In genomic region chr13:95665644-95666356, GRCm38 (mm10) we compare ENCODE assay signal across 22 mouse cellular contexts. TPM values are rescaled to one million over a fixed set of nuclear protein-coding genes. Genes with fewer than 3 reads are reported as not detected.
DNase-seq lines count a peak whose midpoint lies in the region; ATAC-seq and TF ChIP-seq lines count a peak whose summit lies in the region.
"Had no signal": no experiment of that assay in that cellular context is flagged by ENCODE, and none has a peak within 500 bp of the region (broad histone marks: within the 10 kb centered on the region; RNA-seq: fewer than 3 reads in every experiment).

No protein-coding gene starts in this region.

- H3K27ac ChIP-seq in forebrain, postnatal 0 days (ENCODE audit: low read depth, low read length), result peak overlapping the region; percentile 50
- H3K27ac ChIP-seq: embryonic facial prominence, embryonic 15.5 days; heart, adult 2 months; heart, embryonic 15.5 days; hindbrain, embryonic 13.5 days; intestine, embryonic 15.5 days had no signal

- DNase-seq in heart, adult 11 months, result peak; percentile 84
- no peak for DNase-seq in heart, postnatal 36 days
- peak; percentile 13 to 21 for DNase-seq in layer of hippocampus, adult 8-10 months (ENCODE audit: low spot score in 2 of 2)
- no peak for DNase-seq in layer of hippocampus, adult 9-10 months (ENCODE audit: low spot score)
- peak; percentile 80 for DNase-seq in brain, embryonic 14.5 days (ENCODE audit: low read depth)
- DNase-seq in forebrain, postnatal 0 days, result peak; percentile 38
- no peak for DNase-seq in gastrocnemius, postnatal 10 days
- no peak for DNase-seq in urinary bladder, adult 18-20 months (ENCODE audit: low spot score in 2 of 2)
- DNase-seq: adrenal gland, adult 2 months; adrenal gland, postnatal 25 days; cerebellum, adult 11 months; cerebellum, adult 8-10 months; cerebellum, postnatal 14 days; embryo, embryonic 11 days; heart, adult 2 months; heart, postnatal 14 days had no signal

- no peak overlapping the region for H3K4me3 ChIP-seq in forebrain, postnatal 0 days (ENCODE audit: low read depth, low read length)
- H3K4me3 ChIP-seq: embryonic facial prominence, embryonic 15.5 days; heart, adult 2 months; heart, embryonic 15.5 days; hindbrain, embryonic 13.5 days; intestine, embryonic 15.5 days had no signal

- H3K4me1 ChIP-seq in forebrain, postnatal 0 days (ENCODE audit: insufficient read depth), result no peaks in the 10 kb centered on the region
- H3K4me1 ChIP-seq: embryonic facial prominence, embryonic 15.5 days; heart, embryonic 15.5 days; hindbrain, embryonic 13.5 days; intestine, embryonic 15.5 days had no signal

- no peaks in the 10 kb centered on the region for H3K9me3 ChIP-seq in forebrain, postnatal 0 days (ENCODE audit: low read length)
- H3K9me3 ChIP-seq: embryonic facial prominence, embryonic 15.5 days; heart, embryonic 15.5 days; hindbrain, embryonic 13.5 days; intestine, embryonic 15.5 days had no signal

- TF ChIP-seq CTCF in brain, embryonic 14.5 days (IDR thresholded peaks at IDR 0.05; ENCODE audit: borderline replicate concordance, extremely low read depth, insufficient read depth, insufficient read length), result no peak
- no peak for TF ChIP-seq CTCF in forebrain, postnatal 0 days (IDR thresholded peaks at IDR 0.05; ENCODE audit: low read depth)

- H3K27me3 ChIP-seq in forebrain, postnatal 0 days (ENCODE audit: insufficient read depth, low read length), result no peaks in the 10 kb centered on the region
- H3K27me3 ChIP-seq: embryonic facial prominence, embryonic 15.5 days; heart, embryonic 15.5 days; hindbrain, embryonic 13.5 days; intestine, embryonic 15.5 days had no signal

- no peaks in the 10 kb centered on the region for H3K36me3 ChIP-seq in forebrain, postnatal 0 days (ENCODE audit: insufficient read depth)
- H3K36me3 ChIP-seq: heart, embryonic 15.5 days had no signal

- 63% methylated on average over 13 of the region's 13 CpGs for WGBS in forebrain, postnatal 0 days

- peak; percentile 66 for ATAC-seq in forebrain, postnatal 0 days
- ATAC-seq: intestine, embryonic 15.5 days had no signal

- intact Hi-C loops in heart, postnatal 36 days (cut with DNase I), result loop anchor here (2.0 to 5.0 kb wide), 3 partner anchors 47 to 273 kb away; partner anchors contain the start of gene F2r

- H3K4me2 ChIP-seq in forebrain, postnatal 0 days (ENCODE audit: low read depth), result no peak overlapping the region
- H3K4me2 ChIP-seq: embryonic facial prominence, embryonic 15.5 days; heart, embryonic 11.5 days; heart, embryonic 15.5 days; hindbrain, embryonic 13.5 days; intestine, embryonic 15.5 days had no signal

- TF ChIP-seq POLR2A in brain, embryonic 14.5 days (IDR thresholded peaks at IDR 0.05; ENCODE audit: borderline replicate concordance, extremely low read depth, insufficient read depth, insufficient read length, poor library complexity, severe bottlenecking), result no peak

- no peak overlapping the region for H3K9ac ChIP-seq in forebrain, postnatal 0 days
- H3K9ac ChIP-seq: embryonic facial prominence, embryonic 15.5 days; heart, embryonic 15.5 days; hindbrain, embryonic 13.5 days; intestine, embryonic 15.5 days had no signal

RNA-seq across cellular contexts. Expression of gene F2rl2, which starts 30.9 kb away (rescaled TPM):
- under 1 TPM in 1 of 2 experiments, not detected in 1; 0.11 TPM for total RNA-seq in heart, postnatal 36 days (2021)
- total RNA-seq in layer of hippocampus, adult 8-10 months (2022), result under 1 TPM; 0.34 to 0.55 (median 0.49) TPM
- polyA plus RNA-seq in brain, embryonic 14.5 days (2012; rRNA removed), result 0.53 and 0.88 TPM in 2 replicates
- 0.10 and 1.1 TPM in 2 replicates for total RNA-seq in forebrain, postnatal 0 days (2014; rRNA removed)
- 0.38 and 0.39 TPM in 2 replicates for polyA plus RNA-seq in forebrain, postnatal 0 days (2015; fragmentation: Nextera tagmentation; extraction: Ambion mirVana)
- total RNA-seq in gastrocnemius, postnatal 10 days (2021), result under 1 TPM in 1 of 2 experiments, not detected in 1; 0.16 TPM
- total RNA-seq: adrenal gland, postnatal 25 days; gastrocnemius, adult 8-10 months had no signal

RNA-seq across cellular contexts. Expression of gene F2r, which starts 47.5 kb away (rescaled TPM):
- total RNA-seq in heart, postnatal 36 days (2021), result 10 to 100 TPM; 20.0 to 25.3 TPM
- total RNA-seq in layer of hippocampus, adult 8-10 months (2022), result 1 to 10 TPM; 3.7 to 6.5 (median 5.1) TPM
- polyA plus RNA-seq in brain, embryonic 14.5 days (2012; rRNA removed), result 28.7 and 46.5 TPM in 2 replicates
- 28.4 and 41.7 TPM in 2 replicates for total RNA-seq in forebrain, postnatal 0 days (2014; rRNA removed)
- polyA plus RNA-seq in forebrain, postnatal 0 days (2015; fragmentation: Nextera tagmentation; extraction: Ambion mirVana), result 20.1 and 28.0 TPM in 2 replicates
- 10 to 100 TPM; 16.7 to 20.5 TPM for total RNA-seq in gastrocnemius, postnatal 10 days (2021)

Comparison
In these comparisons a context has a peak if more than half of its experiments do, and no peak if none do; other contexts are left out.
1. DNase-seq: peak in heart, adult 11 months (single experiment), layer of hippocampus, adult 8-10 months (2 of 2), brain, embryonic 14.5 days (single experiment) and forebrain, postnatal 0 days (single experiment); none in heart, postnatal 36 days (0 of 2), layer of hippocampus, adult 9-10 months (single experiment), gastrocnemius, postnatal 10 days (single experiment) and urinary bladder, adult 18-20 months (0 of 2).